Mouse (Mus musculus): ENCODE results near the gene Gm20388.

GRCm38 (mm10) chr8:122529159-122529558 is 2618.5 kb downstream of the Gm20388 start:
- TF ChIP-seq GATA1 (IDR thresholded peaks at IDR 0.05; ENCODE audit: low read length) = no peak
- TF ChIP-seq TAL1 (IDR thresholded peaks at IDR 0.05; ENCODE audit: low read length) = no peak

Data from erythroblast, embryonic 14.5 days (primary cell).